Mouse (Mus musculus) heart, embryonic 14.5 days (tissue): ENCODE measurements around the gene Mid1ip1. TPM values are rescaled to one million over a fixed set of nuclear protein-coding genes. Genes with fewer than 3 reads are reported as not detected.

Source experiments
- ATAC-seq: fragments of 200-750 bp; cut with Nextera tagmentation; 2 replicates; pipeline ENCODE4 v1.8.0; 2017; ENCODE audit warnings: low read depth, moderate TSS enrichment; ENCODE audit not compliant: insufficient number of reproducible peaks, insufficient read depth, low FRiP score
- H3K27ac ChIP-seq, 2 experiments: fragments of 200-500 bp in 1 of 2; fragments of 300-500 bp in 1 of 2; sonication (generic) in 1 of 2; replicated peaks in 1 of 2; 2 replicates each; pipeline ENCODE4 v1.5.1; 2012 to 2014; ENCODE audit warnings: low read depth in 2 of 2, low read length in 2 of 2, control low read depth in 1 of 2, mild to moderate bottlenecking in 1 of 2, mixed read lengths in 1 of 2; ENCODE audit not compliant: control insufficient read depth in 1 of 2, insufficient read depth in 1 of 2
- H3K27me3 ChIP-seq: fragments of 300-500 bp; sonication (generic); 2 replicates; pipeline ENCODE4 v1.6.1; 2014; ENCODE audit warnings: mild to moderate bottlenecking, low read length, control low read depth; ENCODE audit not compliant: control insufficient read depth, insufficient read depth
- H3K36me3 ChIP-seq: fragments of 300-500 bp; sonication (generic); 2 replicates; pipeline ENCODE4 v1.6.1; 2014; ENCODE audit warnings: mild to moderate bottlenecking, control low read depth, low read length, mixed read lengths; ENCODE audit not compliant: control insufficient read depth, insufficient read depth
- H3K4me1 ChIP-seq, 2 experiments: fragments of 200-500 bp in 1 of 2; fragments of 300-500 bp in 1 of 2; sonication (generic) in 1 of 2; 2 replicates each; pipeline ENCODE4 v1.6.1; 2012 to 2014; ENCODE audit warnings: low read length in 2 of 2, control low read depth in 1 of 2, mixed read lengths in 1 of 2; ENCODE audit not compliant: control insufficient read depth in 2 of 2, insufficient read depth in 2 of 2
- H3K4me2 ChIP-seq: fragments of 300-500 bp; sonication (generic); 2 replicates; pipeline ENCODE4 v1.6.1; 2014; ENCODE audit warnings: mild to moderate bottlenecking, low read length
- H3K4me3 ChIP-seq, 2 experiments: fragments of 200-500 bp in 1 of 2; fragments of 300-500 bp in 1 of 2; sonication (generic) in 1 of 2; 2 replicates each; pipeline ENCODE4 v1.5.1; 2012 to 2014; ENCODE audit warnings: low read length in 2 of 2, mild to moderate bottlenecking in 2 of 2, control low read depth in 1 of 2, low read depth in 1 of 2, moderate library complexity in 1 of 2; ENCODE audit not compliant: control insufficient read depth in 1 of 2, insufficient read depth in 1 of 2
- H3K9ac ChIP-seq: fragments of 300-500 bp; sonication (generic); 2 replicates; pipeline ENCODE4 v1.6.1; 2014; ENCODE audit warnings: mild to moderate bottlenecking, low read length
- H3K9me3 ChIP-seq: fragments of 300-500 bp; sonication (generic); 2 replicates; pipeline ENCODE4 v1.6.1; 2016; ENCODE audit warnings: low read length, control low read depth; ENCODE audit not compliant: control insufficient read depth
- WGBS: fragments of 180-500 bp; shearing (Covaris S2); extraction: QIAGEN DNeasy Blood & Tissue Kit; methylation state at CpG from one replicate; pipeline ENCODE4 v1.1.7; 2014; 5-methylcytosine and 5-hydroxymethylcytosine counted together
- polyA plus RNA-seq: library from polyadenylated mRNA; unstranded; fragments of >200 nt; fragmentation: Nextera tagmentation; extraction: Ambion mirVana; gene quantifications from 2 replicates; pipeline ENCODE4 v1.2.1, GENCODE M21; 2014

The Mid1ip1 gene
- 21.5 and 24.7 TPM in 2 replicates for polyA plus RNA-seq

DNA sequence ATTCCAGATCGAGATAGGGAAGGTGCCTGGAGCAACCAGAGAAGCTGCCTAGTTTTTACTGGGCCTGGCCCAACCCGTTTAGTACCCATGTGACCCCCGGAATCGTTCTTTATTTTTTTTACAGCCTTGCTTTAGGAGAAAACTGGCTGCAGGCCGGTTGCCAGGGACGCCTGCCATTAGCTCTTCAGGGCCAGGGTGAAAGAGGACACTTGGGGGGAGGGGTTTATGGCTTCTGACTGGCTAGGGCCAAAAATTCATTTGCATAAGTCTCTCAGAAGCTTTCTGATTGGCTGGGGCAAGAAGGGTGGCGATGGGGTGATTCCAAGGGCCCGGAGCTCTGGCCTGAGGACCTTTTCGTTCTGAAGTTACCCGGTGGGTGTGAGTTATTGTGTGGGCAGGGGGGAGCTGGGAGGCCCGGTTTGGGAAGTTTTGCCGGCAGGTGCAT, at the start of gene Mid1ip1:
Gene Mid1ip1, plus strand, starts transcription at position 318 of the 445 bp plus-strand sequence.
- Histone ChIP-seq H3K27me3 (no peaks in the 10 kb centered on the region), H3K4me1 (peaks cover 0 to 2% of the 10 kb centered on the region in 2 experiments; a peak in 2 of 4 replicates), H3K27ac (peak within 1 kb of the TSS; percentile 75 to 84), H3K9me3 (no peaks in the 10 kb centered on the region), H3K9ac (peak within 1 kb of the TSS; percentile 41; the same call in 1 of the 2 replicates), H3K36me3 (no peaks in the 10 kb centered on the region), H3K4me3 (peak within 1 kb of the TSS; percentile 24 to 40), H3K4me2 (peak within 1 kb of the TSS; percentile 63)
- 13% methylated on average over 12 of the region's 12 CpGs for WGBS
- peak; percentile 75 for ATAC-seq

DNA sequence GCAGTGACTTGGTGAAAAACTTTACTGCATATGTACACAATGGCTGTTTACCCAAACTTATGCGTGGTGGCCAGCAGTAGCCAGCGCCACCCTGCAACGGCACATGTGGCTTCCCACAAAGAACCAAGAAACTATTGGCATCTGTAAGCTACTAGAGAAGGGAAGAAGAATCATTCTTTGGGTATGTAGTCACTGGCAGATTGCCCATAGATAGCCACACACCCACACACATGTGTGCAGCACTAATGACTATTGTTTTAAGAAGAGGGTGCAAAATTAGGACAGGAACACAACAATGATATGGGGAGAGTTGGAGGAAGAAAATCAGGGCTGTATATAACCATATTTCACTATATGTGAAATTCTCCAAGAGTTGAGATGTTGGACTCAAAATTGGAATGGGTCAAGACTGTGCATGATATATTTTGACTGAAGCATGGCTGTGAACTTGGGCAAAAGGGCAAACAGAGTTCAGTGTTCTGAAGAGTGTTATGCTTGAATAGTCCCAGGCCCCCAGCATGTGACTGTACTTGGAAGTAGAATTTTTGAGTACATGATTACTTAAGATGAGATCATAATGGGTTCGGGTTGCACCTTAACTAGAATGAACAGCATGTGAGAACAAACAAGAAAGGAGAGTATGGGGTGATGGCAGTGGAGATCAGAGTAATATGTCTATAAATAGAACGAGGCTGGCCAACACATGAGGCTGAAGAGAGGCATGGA, 20.2 kb upstream of the Mid1ip1 start:
- ATAC-seq: no peak
- Histone ChIP-seq H3K27ac (no peak overlapping the region), H3K9me3 (no peaks in the 10 kb centered on the region), H3K4me1 (no peaks in the 10 kb centered on the region), H3K4me3 (no peak overlapping the region), H3K27me3 (no peaks in the 10 kb centered on the region), H3K4me2 (no peak overlapping the region), H3K9ac (no peak overlapping the region), H3K36me3 (no peaks in the 10 kb centered on the region)
- WGBS: 72% methylated on average over 5 of the region's 5 CpGs

DNA sequence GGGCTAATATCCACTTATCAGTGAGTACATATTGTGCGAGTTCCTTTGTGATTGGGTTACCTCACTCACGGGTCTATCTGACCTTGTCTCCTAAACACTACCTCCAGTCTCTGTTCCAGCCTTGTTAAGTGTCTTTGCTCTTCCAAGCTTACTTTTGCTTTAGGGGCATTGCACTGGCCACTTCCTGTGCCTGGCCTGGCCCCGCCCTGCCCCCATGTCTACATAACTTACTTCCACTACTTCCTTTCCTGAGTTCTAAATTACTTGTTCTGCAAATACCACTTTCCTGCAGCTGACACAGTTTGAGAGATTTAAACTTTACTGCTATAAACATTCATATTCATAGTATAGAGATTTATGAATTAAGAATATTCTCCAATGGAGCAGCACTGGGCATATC, 8.1 kb upstream of the Mid1ip1 start:
- H3K4me3 ChIP-seq: no peak overlapping the region
- H3K36me3 ChIP-seq: no peaks in the 10 kb centered on the region
- no peak overlapping the region for H3K27ac ChIP-seq
- no peaks in the 10 kb centered on the region for H3K27me3 ChIP-seq
- no peak for ATAC-seq
- 69% methylated on average over 3 of the region's 3 CpGs for WGBS
- no peaks in the 10 kb centered on the region for H3K9me3 ChIP-seq
- no peak overlapping the region for H3K9ac ChIP-seq
- H3K4me2 ChIP-seq: no peak overlapping the region
- no peaks in the 10 kb centered on the region for H3K4me1 ChIP-seq

GRCm38 (mm10) chrX:10713839-10714637, 775 bp upstream of the Mid1ip1 start:
- no peaks in the 10 kb centered on the region for H3K36me3 ChIP-seq
- WGBS: 34% methylated on average over 11 of the region's 11 CpGs
- no peaks in the 10 kb centered on the region for H3K9me3 ChIP-seq
- no peak for ATAC-seq
- H3K4me2 ChIP-seq: peak overlapping the region; percentile 63
- peak overlapping the region; percentile 41 to 47; a peak in 2 of 4 replicates for H3K27ac ChIP-seq
- H3K9ac ChIP-seq: 0 out of 2 replicates have a peak overlapping the region, but pooled peaks have one; percentile 41
- H3K4me3 ChIP-seq: peak overlapping the region; percentile 24 to 27; a peak in 2 of 4 replicates
- no peaks in the 10 kb centered on the region for H3K27me3 ChIP-seq
- peaks cover 0 to 2% of the 10 kb centered on the region in 2 experiments; a peak in 2 of 4 replicates for H3K4me1 ChIP-seq

DNA sequence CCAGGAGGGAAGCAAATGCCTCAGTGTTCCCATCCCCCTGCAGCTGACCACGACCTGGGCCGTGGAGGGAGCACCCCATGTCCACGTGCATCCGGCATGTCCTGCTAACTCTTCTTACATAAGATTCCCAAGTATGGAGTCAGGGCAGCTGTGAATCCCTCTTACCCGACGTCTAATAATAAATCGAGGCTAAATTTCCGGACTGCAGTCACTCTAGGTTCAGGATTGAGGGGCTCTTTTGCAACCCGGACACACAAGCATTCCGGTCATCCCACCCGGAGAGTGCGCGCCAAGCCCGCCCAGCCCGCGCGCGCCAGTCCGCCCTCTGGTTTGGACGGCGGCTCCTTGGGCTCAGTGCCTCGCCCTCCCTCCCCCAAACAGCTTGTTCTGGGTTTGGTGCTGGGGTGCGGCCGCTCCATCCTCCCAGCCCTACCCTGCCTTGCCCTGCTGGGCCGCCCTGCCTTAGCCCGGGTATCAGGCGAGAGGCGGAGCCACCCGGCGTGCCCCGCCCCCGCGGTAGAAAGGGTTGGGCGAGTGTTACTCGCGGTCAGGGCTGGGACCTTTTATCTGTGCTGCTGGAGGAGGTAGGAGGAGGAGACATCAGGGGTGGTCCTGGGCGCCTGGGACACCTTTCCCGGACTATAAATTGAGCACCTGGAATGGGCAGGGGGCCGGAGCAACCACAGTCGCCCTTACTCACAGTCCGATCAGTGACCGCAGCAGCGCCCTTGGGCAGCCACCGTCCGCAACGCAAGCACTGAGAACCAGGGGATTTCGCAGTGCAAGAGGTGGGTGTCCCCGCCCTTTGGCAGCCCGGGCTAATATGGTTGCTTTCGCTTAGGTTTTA, 2.3 kb downstream of the Mid1ip1 start:
- Histone ChIP-seq H3K36me3 (no peaks in the 10 kb centered on the region), H3K9me3 (no peaks in the 10 kb centered on the region), H3K4me3 (peak overlapping the region; percentile 51 to 72), H3K4me1 (peaks cover 2 to 7% of the 10 kb centered on the region in 2 experiments; a peak in 3 of 4 replicates), H3K9ac (peak overlapping the region; percentile 77), H3K27me3 (no peaks in the 10 kb centered on the region), H3K27ac (peak overlapping the region; percentile 80 to 90), H3K4me2 (peak overlapping the region; percentile 72)
- WGBS: 19% methylated on average over 42 of the region's 50 CpGs
- peak; percentile 92 for ATAC-seq

DNA sequence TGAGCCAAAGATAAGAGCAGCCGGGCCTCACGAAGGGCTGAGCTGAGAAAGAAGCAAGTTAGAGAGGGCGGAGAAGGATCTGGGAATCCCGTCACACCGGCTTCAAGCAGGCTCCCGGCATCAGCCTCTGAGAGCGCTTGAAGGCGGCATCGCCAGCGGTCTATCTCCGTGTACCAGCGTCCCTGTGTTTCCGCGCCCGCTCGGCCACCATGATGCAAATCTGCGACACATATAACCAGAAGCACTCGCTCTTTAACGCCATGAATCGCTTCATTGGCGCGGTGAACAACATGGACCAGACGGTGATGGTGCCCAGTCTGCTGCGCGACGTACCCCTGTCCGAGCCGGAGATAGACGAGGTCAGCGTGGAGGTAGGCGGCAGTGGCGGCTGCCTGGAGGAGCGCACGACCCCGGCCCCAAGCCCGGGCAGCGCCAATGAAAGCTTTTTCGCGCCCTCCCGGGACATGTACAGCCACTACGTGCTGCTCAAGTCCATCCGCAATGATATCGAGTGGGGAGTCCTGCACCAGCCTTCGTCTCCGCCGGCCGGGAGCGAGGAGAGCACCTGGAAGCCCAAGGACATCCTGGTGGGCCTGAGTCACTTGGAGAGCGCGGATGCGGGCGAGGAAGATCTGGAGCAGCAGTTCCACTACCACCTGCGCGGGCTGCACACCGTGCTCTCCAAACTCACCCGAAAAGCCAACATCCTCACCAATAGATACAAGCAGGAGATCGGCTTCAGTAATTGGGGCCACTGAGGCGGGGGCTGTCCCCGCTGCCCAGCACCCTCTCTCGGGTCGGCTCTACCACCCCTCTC, 3.4 kb downstream of the Mid1ip1 start:
- no peak for ATAC-seq
- no peaks in the 10 kb centered on the region for H3K36me3 ChIP-seq
- peak overlapping the region; percentile 51 to 72 for H3K4me3 ChIP-seq
- no peaks in the 10 kb centered on the region for H3K9me3 ChIP-seq
- peaks cover 2 to 7% of the 10 kb centered on the region in 2 experiments; a peak in 3 of 4 replicates for H3K4me1 ChIP-seq
- peak overlapping the region; percentile 77 for H3K9ac ChIP-seq
- peak overlapping the region; percentile 72 for H3K4me2 ChIP-seq
- no peaks in the 10 kb centered on the region for H3K27me3 ChIP-seq
- 16% methylated on average over 61 of the region's 61 CpGs for WGBS
- peak overlapping the region; percentile 80 to 90 for H3K27ac ChIP-seq
